Mouse (Mus musculus): ENCODE data around the gene Wrnip1.

Gene Wrnip1

GRCm38 (mm10) chr13:32801693-32802221 lies at the start of gene Wrnip1:
Gene Wrnip1, plus strand, starts transcription at chr13:32802038.
- peak; percentile 94 for ATAC-seq (ENCODE audit: low TSS enrichment)

DNA sequence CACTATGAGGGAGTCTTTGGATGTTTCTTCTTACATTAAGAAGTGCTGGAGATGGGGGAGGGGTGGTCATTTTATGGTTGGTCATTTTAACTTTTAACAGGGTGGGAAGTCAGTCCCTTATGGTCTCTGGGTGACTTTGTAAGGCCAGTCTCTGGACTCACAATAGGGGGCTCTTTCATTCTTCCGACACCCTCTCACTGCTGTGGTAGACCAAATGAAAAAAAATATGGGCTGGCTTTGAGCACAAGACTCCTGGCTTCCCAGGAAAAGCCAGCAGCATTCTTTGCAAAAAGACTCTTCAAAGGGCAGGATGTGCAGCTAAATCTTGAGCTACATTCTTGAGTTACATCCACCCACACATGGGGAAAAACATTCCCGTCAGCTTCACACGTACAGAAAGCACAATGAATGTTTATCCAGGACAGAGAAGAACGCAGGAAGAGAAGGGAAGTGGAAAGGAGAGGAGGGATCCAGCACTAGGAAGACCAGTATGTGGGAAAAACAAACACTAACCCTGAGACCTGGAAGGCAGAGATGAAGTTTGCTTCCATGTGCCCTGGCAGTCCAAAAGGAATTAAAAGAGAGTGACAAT lies 49.7 kb upstream of the Wrnip1 start:
- ATAC-seq (ENCODE audit: low TSS enrichment), result peak; percentile 76

GRCm38 (mm10) chr13:32759036-32759435 lies 42.8 kb upstream of the Wrnip1 start:
- no peak for ATAC-seq (ENCODE audit: low TSS enrichment)

GRCm38 (mm10) chr13:32760795-32761194 lies 41.0 kb upstream of the Wrnip1 start:
- ATAC-seq (ENCODE audit: low TSS enrichment), result no peak

- no peak for ATAC-seq (ENCODE audit: low TSS enrichment)
Observed at GRCm38 (mm10) chr13:32763141-32763540, 38.7 kb upstream of the Wrnip1 start.

DNA sequence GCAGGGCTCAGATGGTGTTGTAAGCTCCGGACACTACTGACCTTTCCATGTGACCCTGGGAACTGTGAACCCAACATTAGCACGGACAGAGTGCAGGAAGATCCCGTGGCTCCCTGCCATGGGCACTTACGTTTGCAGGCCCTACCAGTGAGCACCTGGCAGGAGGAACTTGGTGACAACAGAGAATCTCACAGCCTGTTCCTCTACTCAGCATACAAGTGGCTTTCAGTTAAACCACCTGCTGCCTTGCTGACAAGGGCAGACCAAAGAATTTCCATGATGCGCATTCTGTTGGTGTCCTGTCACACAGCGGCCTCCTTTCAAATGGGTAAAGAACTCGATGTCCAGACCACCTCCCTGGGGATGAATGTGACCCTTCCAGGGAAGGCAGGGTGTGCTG lies 37.4 kb upstream of the Wrnip1 start:
- no peak for ATAC-seq (ENCODE audit: low TSS enrichment)

- peak; percentile 89 for ATAC-seq (ENCODE audit: low TSS enrichment)
Observed at GRCm38 (mm10) chr13:32768104-32768503, 33.7 kb upstream of the Wrnip1 start.

- no peak for ATAC-seq (ENCODE audit: low TSS enrichment)
Observed at GRCm38 (mm10) chr13:32769960-32770359, 31.9 kb upstream of the Wrnip1 start.

DNA sequence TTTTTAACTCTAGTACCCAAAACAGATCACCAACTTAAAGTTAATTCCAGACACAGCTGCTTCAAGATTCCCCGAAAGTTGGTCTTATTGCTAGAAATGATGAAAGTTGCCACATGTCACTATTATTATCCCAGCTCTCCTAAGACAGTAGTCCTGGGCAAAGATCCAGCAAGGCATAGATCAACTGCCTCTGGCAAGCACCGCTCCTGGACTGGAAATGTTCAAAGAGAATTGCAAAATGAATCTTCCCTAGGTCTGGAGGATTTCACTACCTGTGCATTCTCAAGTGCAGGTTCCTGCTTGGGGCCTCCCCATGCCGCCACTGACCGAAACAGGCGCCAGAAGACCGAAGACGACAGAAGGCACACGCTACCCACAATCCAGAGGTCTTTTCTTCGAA lies 25.9 kb upstream of the Wrnip1 start:
- peak; percentile 53 for ATAC-seq (ENCODE audit: low TSS enrichment)

DNA sequence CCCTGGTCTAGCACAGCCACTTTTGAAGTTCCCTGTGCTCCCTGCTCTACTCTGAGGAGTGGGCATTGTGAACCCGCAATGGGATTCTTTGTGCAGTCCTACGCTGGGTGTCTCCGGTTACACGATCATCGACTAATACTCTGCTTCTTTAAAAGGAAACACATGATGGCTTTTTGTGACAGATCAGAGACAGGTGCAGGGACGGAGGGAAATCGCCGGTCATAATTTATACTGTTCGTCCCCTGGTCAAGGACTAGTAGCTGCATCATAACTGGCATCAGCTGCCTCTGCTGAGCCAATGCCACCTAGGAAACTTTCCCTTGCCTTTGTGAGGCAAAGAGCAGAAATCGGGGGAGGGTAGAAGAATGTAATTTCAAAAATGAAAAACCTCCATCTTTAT lies 25.5 kb upstream of the Wrnip1 start:
- ATAC-seq (ENCODE audit: low TSS enrichment), result no peak

GRCm38 (mm10) chr13:32778861-32779260 lies 23.0 kb upstream of the Wrnip1 start:
- no peak for ATAC-seq (ENCODE audit: low TSS enrichment)

- no peak for ATAC-seq (ENCODE audit: low TSS enrichment)
Observed at GRCm38 (mm10) chr13:32783055-32783454, 18.8 kb upstream of the Wrnip1 start.

DNA sequence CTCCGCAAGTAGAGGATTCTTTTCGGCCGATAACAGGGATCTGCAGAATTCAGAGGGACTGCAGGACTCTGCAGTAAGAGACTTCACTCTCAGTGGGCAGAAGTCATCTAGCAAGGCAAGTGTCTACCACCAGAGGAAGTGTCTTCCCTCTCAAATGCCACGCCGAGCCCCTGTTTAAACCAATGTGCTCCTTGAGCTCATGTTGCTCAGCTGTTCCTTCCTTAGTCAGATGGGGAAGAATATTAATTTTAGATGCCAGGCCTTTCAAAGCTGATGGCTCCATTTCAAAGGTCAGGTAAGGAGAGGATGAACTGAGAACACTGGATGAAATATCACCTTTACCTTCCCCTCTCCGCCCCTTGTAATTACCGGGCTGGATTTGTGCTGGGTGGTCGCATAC lies 18.0 kb upstream of the Wrnip1 start, which contains the start of gene Mylk4:
TSS of gene Mylk4 (minus strand) at position 139 of the 400 bp plus-strand sequence.
- peak; percentile 16; the same call in 1 of the 2 replicates for ATAC-seq (ENCODE audit: low TSS enrichment)

- no peak for ATAC-seq (ENCODE audit: low TSS enrichment)
Observed at GRCm38 (mm10) chr13:32787584-32787983, 14.3 kb upstream of the Wrnip1 start.

GRCm38 (mm10) chr13:32789781-32790180 lies 12.1 kb upstream of the Wrnip1 start:
- ATAC-seq (ENCODE audit: low TSS enrichment), result peak; percentile 74

GRCm38 (mm10) chr13:32794619-32795018 lies 7.2 kb upstream of the Wrnip1 start:
- ATAC-seq (ENCODE audit: low TSS enrichment), result no peak

GRCm38 (mm10) chr13:32795166-32795565 lies 6.7 kb upstream of the Wrnip1 start:
- no peak for ATAC-seq (ENCODE audit: low TSS enrichment)

GRCm38 (mm10) chr13:32797085-32797484 lies 4.8 kb upstream of the Wrnip1 start:
- ATAC-seq (ENCODE audit: low TSS enrichment), result no peak

- no peak for ATAC-seq (ENCODE audit: low TSS enrichment)
Observed at GRCm38 (mm10) chr13:32799131-32799530, 2.7 kb upstream of the Wrnip1 start.

GRCm38 (mm10) chr13:32800859-32801258 lies 979 bp upstream of the Wrnip1 start:
- no peak for ATAC-seq (ENCODE audit: low TSS enrichment)

DNA sequence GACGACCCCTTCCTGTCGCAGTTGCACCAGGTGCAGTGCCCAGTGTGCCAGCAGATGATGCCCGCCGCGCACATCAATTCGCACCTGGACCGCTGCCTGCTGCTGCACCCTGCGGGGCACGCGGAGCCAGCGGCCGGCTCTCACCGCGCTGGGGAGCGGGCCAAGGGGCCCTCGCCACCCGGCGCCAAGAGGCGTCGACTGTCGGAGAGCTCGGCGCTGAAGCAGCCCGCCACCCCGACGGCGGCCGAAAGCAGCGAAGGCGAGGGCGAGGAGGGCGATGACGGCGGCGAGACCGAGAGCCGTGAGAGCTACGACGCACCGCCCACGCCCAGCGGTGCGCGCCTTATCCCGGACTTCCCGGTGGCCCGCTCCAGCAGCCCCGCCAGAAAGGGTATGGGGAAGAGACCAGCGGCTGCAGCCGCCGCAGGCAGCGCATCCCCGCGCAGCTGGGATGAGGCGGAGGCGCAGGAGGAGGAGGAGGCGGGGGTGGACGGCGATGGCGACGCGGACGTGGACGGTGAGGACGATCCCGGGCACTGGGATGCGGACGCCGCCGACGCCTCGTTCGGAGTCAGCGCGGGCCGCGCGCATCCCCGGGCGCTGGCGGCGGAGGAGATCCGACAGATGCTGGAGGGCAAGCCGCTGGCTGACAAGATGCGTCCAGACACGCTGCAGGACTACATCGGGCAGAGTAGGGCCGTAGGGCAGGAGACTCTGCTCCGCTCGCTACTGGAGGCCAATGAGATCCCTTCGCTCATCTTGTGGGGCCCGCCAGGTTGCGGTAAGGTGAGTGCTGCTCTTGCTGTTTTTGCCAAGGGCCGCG lies 632 bp downstream of the Wrnip1 start, which contains the start of gene D930007J09Rik:
TSS of gene D930007J09Rik (minus strand) at position 591 of the 823 bp plus-strand sequence.
- peak; percentile 48 for ATAC-seq (ENCODE audit: low TSS enrichment)

DNA sequence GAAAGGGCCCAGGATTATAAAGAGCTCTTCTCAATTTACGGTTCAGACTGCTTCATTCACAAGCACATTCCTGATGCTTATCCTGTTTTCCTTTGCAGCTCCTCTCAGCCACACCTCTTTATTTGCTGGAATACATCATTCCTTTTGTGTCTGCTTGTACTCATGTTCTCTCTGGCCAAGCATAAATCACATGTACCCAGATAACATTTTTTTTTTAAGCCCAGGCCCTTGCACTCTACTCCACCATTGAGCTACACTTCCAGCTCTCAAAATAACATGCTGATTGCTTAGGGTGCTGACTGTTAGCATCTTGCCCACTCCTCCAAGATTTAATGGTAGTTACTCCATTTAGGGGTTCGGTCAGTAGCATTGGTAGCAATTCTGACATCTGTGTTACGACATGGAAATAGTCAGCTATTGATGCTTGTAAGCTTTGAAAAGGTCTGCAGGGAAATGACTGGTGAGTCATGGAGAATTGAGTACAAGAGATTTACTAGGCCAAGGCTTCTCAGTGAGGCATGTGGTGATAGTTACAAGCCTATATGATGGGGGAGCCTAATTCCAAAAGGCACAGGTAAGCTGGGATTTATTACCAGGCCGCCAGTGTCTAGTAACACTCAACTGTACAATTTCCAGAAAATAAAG lies 2.0 kb downstream of the Wrnip1 start:
- no peak for ATAC-seq (ENCODE audit: low TSS enrichment)
